Mouse (Mus musculus): Measurements from ENCODE around the gene Zfp114. TPM values are rescaled to one million over a fixed set of nuclear protein-coding genes. Genes with fewer than 3 reads are reported as not detected.

The Zfp114 gene
- total RNA-seq, 4 experiments from 2014 or later = 2.9 to 4.6 (median 4.0) TPM

Other genes starting within 250 kb of the Zfp114 start
- not detected for gene Vmn1r179, start 248.1 kb upstream of the Zfp114 start, total RNA-seq (2022)
- not detected for gene Vmn1r180, start 224.4 kb upstream of the Zfp114 start, total RNA-seq (2022)
- gene Vmn1r181, start 200.4 kb upstream of the Zfp114 start, total RNA-seq (2022) = not detected
- not detected for gene V1rd19, start 173.4 kb upstream of the Zfp114 start, total RNA-seq (2022)
- under 1 TPM in 1 of 4 experiments, not detected in 3; 0.04 TPM for gene Vmn1r183, start 121.8 kb upstream of the Zfp114 start, total RNA-seq (2022)
- 10 to 100 TPM; 36.0 to 49.5 (median 40.8) TPM for gene Zfp180, start 93.1 kb upstream of the Zfp114 start, total RNA-seq (2022)
- gene Zfp112, start 62.7 kb upstream of the Zfp114 start, total RNA-seq (2022) = 10 to 100 TPM; 11.2 to 14.3 (median 12.5) TPM
- 10 to 100 TPM; 20.9 to 25.6 (median 21.8) TPM for gene Zfp235, start 40.9 kb upstream of the Zfp114 start, total RNA-seq (2022)
- gene Zfp111, start 36.4 kb downstream of the Zfp114 start, total RNA-seq (2022) = 10 to 100 TPM; 12.2 to 15.2 (median 14.8) TPM
- 10 to 100 TPM in 1 of 4 experiments, 1 to 10 TPM in 3; 8.0 to 10.8 (median 9.1) TPM for gene Zfp109, start 62.5 kb downstream of the Zfp114 start, total RNA-seq (2022)
- gene Zfp108, start 79.7 kb downstream of the Zfp114 start, total RNA-seq (2022) = 10 to 100 TPM in 1 of 4 experiments, 1 to 10 TPM in 3; 8.0 to 10.2 (median 9.0) TPM
- gene Zfp93, start 95.4 kb downstream of the Zfp114 start, total RNA-seq (2022) = 10 to 100 TPM; 12.4 to 20.1 (median 13.8) TPM
- 10 to 100 TPM; 19.3 to 30.5 (median 24.7) TPM for gene Zfp61, start 126.2 kb downstream of the Zfp114 start, total RNA-seq (2022)
- 10 to 100 TPM; 14.4 to 18.3 (median 15.6) TPM for gene Zfp94, start 141.6 kb downstream of the Zfp114 start, total RNA-seq (2022)
- gene Tescl, start 158.9 kb downstream of the Zfp114 start, total RNA-seq (2022) = not detected
- not detected for gene Lypd5, start 174.1 kb downstream of the Zfp114 start, total RNA-seq (2022)
- 1 to 10 TPM in 1 of 4 experiments, under 1 TPM in 2, not detected in 1; 0.27 to 1.2 (median 0.90) TPM for gene Kcnn4, start 195.2 kb downstream of the Zfp114 start, total RNA-seq (2022)
- 10 to 100 TPM; 33.8 to 49.8 (median 44.0) TPM for gene Smg9, start 224.6 kb downstream of the Zfp114 start, total RNA-seq (2022)

All from layer of hippocampus, adult 8-10 months (tissue).